Mouse (Mus musculus) stomach, embryonic 14.5 days (tissue): ENCODE measurements around the gene Mcur1. TPM values are rescaled to one million over a fixed set of nuclear protein-coding genes. Genes with fewer than 3 reads are reported as not detected.

Experiments
- ATAC-seq: fragments of 200-750 bp; cut with Nextera tagmentation; 2 replicates; pipeline ENCODE4 v1.8.0; 2017; ENCODE audit warnings: low read depth, moderate TSS enrichment; ENCODE audit not compliant: insufficient number of reproducible peaks, insufficient read depth, low FRiP score
- H3K27ac ChIP-seq: fragments of 300-500 bp; sonication (generic); 2 replicates; pipeline ENCODE4 v1.5.1; 2014; ENCODE audit warnings: mild to moderate bottlenecking, low read length, moderate library complexity, mixed read lengths
- H3K27me3 ChIP-seq: fragments of 300-500 bp; sonication (generic); 2 replicates; pipeline ENCODE4 v1.6.1; 2014; ENCODE audit warnings: low read length, control low read depth, mixed read lengths; ENCODE audit not compliant: control insufficient read depth, insufficient read depth
- H3K36me3 ChIP-seq: fragments of 300-500 bp; sonication (generic); 2 replicates; pipeline ENCODE4 v1.6.1; 2014; ENCODE audit warnings: mild to moderate bottlenecking, control low read depth, low read length, moderate library complexity, mixed read lengths; ENCODE audit not compliant: control insufficient read depth, insufficient read depth
- H3K4me1 ChIP-seq: fragments of 300-500 bp; sonication (generic); 2 replicates; pipeline ENCODE4 v1.6.1; 2014; ENCODE audit warnings: low read length, control low read depth, mixed read lengths; ENCODE audit not compliant: control insufficient read depth, insufficient read depth
- H3K4me2 ChIP-seq: fragments of 300-500 bp; sonication (generic); replicated peaks from 2 replicates; pipeline ENCODE4 v1.6.1; 2014; ENCODE audit warnings: low read depth, low read length, control low read depth
- H3K4me3 ChIP-seq: fragments of 300-500 bp; sonication (generic); 2 replicates; pipeline ENCODE4 v1.5.1; 2014; ENCODE audit warnings: low read depth, low read length, control low read depth
- H3K9ac ChIP-seq: fragments of 300-500 bp; sonication (generic); replicated peaks from 2 replicates; pipeline ENCODE4 v1.6.1; 2014; ENCODE audit warnings: low read depth, mild to moderate bottlenecking, control low read depth, low read length, moderate library complexity, mixed read lengths
- H3K9me3 ChIP-seq: fragments of 300-500 bp; sonication (generic); 2 replicates; pipeline ENCODE4 v1.6.1; 2016; ENCODE audit warnings: low read depth, low read length, control low read depth; ENCODE audit not compliant: control insufficient read depth
- WGBS: fragments of 180-500 bp; shearing (Covaris S2); extraction: QIAGEN DNeasy Blood & Tissue Kit; methylation state at CpG from one replicate; pipeline ENCODE4 v1.1.7; 2014; 5-methylcytosine and 5-hydroxymethylcytosine counted together
- polyA plus RNA-seq: library from polyadenylated mRNA; unstranded; fragments of >200 nt; fragmentation: Nextera tagmentation; extraction: Ambion mirVana; gene quantifications from 2 replicates; pipeline ENCODE4 v1.2.1, GENCODE M21; 2014

The Mcur1 gene
- polyA plus RNA-seq, 1 experiment from 2014 or later = 14.9 TPM

- H3K4me1 ChIP-seq = peaks cover 8% of the 10 kb centered on the region; the same call in 1 of the 2 replicates
- no peak overlapping the region for H3K4me3 ChIP-seq
- H3K4me2 ChIP-seq = no peak overlapping the region
- no peaks in the 10 kb centered on the region for H3K9me3 ChIP-seq
- 69% methylated on average over 7 of the region's 7 CpGs for whole genome bisulfite sequencing
- no peak for ATAC-seq
- no peak overlapping the region for H3K27ac ChIP-seq
- no peak overlapping the region for H3K9ac ChIP-seq
- no peaks in the 10 kb centered on the region for H3K36me3 ChIP-seq
- H3K27me3 ChIP-seq = no peaks in the 10 kb centered on the region
These were observed 60.1 kb downstream of the Mcur1 start for GRCm38 (mm10) chr13:43499731-43500482.

GRCm38 (mm10) chr13:43498849-43499248 is 61.1 kb downstream of the Mcur1 start:
- Histone ChIP-seq H3K36me3 (no peaks in the 10 kb centered on the region), H3K27me3 (no peaks in the 10 kb centered on the region), H3K9ac (no peak overlapping the region), H3K9me3 (no peaks in the 10 kb centered on the region), H3K4me3 (no peak overlapping the region), H3K4me2 (no peak overlapping the region), H3K4me1 (peaks cover 3% of the 10 kb centered on the region; the same call in 1 of the 2 replicates), H3K27ac (no peak overlapping the region)
- ATAC-seq = no peak
- WGBS = 55% methylated on average over 14 of the region's 14 CpGs

- WGBS = 93% methylated on average over 3 of the region's 3 CpGs
- Histone ChIP-seq H3K9me3 (no peaks in the 10 kb centered on the region), H3K4me3 (no peak overlapping the region), H3K36me3 (no peaks in the 10 kb centered on the region), H3K4me2 (no peak overlapping the region), H3K27ac (no peak overlapping the region), H3K4me1 (0 out of 2 replicates have a peak, but pooled peaks cover under 1% of the 10 kb centered on the region), H3K9ac (no peak overlapping the region), H3K27me3 (no peaks in the 10 kb centered on the region)
- ATAC-seq = no peak
These were observed 62.2 kb downstream of the Mcur1 start for GRCm38 (mm10) chr13:43497769-43498168.

GRCm38 (mm10) chr13:43496660-43497059 is 63.3 kb downstream of the Mcur1 start:
- Histone ChIP-seq H3K4me1 (no peaks in the 10 kb centered on the region), H3K9me3 (no peaks in the 10 kb centered on the region), H3K4me2 (no peak overlapping the region), H3K4me3 (no peak overlapping the region), H3K27ac (no peak overlapping the region), H3K27me3 (no peaks in the 10 kb centered on the region), H3K36me3 (no peaks in the 10 kb centered on the region), H3K9ac (no peak overlapping the region)
- ATAC-seq = no peak
- WGBS = 19% methylated on average over 2 of the region's 2 CpGs

GRCm38 (mm10) chr13:43495645-43496044 is 64.3 kb downstream of the Mcur1 start:
- WGBS = 88% methylated on average over 7 of the region's 7 CpGs
- no peaks in the 10 kb centered on the region for H3K27me3 ChIP-seq
- H3K4me1 ChIP-seq = no peaks in the 10 kb centered on the region
- H3K9ac ChIP-seq = no peak overlapping the region
- no peak overlapping the region for H3K4me3 ChIP-seq
- no peak overlapping the region for H3K27ac ChIP-seq
- H3K9me3 ChIP-seq = no peaks in the 10 kb centered on the region
- H3K4me2 ChIP-seq = no peak overlapping the region
- ATAC-seq = no peak
- no peaks in the 10 kb centered on the region for H3K36me3 ChIP-seq

- no peak for ATAC-seq
- H3K4me2 ChIP-seq = no peak overlapping the region
- no peak overlapping the region for H3K27ac ChIP-seq
These were observed 66.3 kb downstream of the Mcur1 start for GRCm38 (mm10) chr13:43493725-43494124.

GRCm38 (mm10) chr13:43493058-43493481 is 66.9 kb downstream of the Mcur1 start:
- no peaks in the 10 kb centered on the region for H3K4me1 ChIP-seq
- H3K9me3 ChIP-seq = no peaks in the 10 kb centered on the region
- no peaks in the 10 kb centered on the region for H3K27me3 ChIP-seq
- 56% methylated on average over 11 of the region's 11 CpGs for WGBS
- no peak overlapping the region; the same call in 1 of the 2 replicates for H3K27ac ChIP-seq
- H3K4me2 ChIP-seq = no peak overlapping the region
- ATAC-seq = no peak
- no peaks in the 10 kb centered on the region for H3K36me3 ChIP-seq
- H3K4me3 ChIP-seq = no peak overlapping the region
- H3K9ac ChIP-seq = no peak overlapping the region

More at GRCm38 (mm10) chr13:43493725-43494124, 66.3 kb downstream of the Mcur1 start:
- 86% methylated on average over 7 of the region's 7 CpGs for WGBS
- Histone ChIP-seq H3K27me3 (no peaks in the 10 kb centered on the region), H3K36me3 (no peaks in the 10 kb centered on the region), H3K4me3 (no peak overlapping the region), H3K9me3 (no peaks in the 10 kb centered on the region), H3K9ac (no peak overlapping the region), H3K4me1 (no peaks in the 10 kb centered on the region)
